9 mouse cellular contexts compared by ENCODE assay signal in the genomic region with DNA sequence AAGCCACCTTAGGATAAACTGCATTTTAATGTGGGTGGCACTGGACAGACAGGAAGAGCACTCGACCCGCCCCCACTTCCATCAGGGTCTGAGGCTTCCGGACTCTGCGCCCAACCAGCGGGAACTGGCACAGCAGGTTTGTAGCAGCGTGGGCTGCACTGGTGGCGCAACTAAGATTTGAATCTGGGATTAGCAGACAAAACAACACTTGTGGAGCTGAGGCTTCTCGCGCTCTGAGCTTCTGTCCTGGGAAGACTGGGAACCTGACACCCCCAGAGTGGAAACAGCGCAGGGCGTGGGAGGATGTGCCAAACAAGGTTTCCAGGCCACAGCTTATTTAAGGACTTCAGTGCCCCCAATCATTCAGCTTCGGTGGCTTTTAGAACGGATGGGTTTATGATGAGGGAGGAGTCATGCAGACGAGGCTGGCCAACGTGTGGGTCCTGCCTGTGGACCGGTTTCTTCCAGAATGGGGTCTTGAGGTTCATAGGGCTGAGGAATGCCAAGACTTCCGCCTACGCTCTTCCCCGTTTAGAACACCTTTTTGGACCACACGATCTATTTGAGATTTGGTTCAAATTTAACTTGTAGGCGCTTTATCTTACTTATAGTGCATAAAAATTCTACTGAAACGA. TPM values are rescaled to one million over a fixed set of nuclear protein-coding genes. Genes with fewer than 3 reads are reported as not detected.
DNase-seq lines count a peak whose midpoint lies in the region; ATAC-seq lines count a peak whose summit lies in the region.
"Had no signal": no experiment of that assay in that cellular context is flagged by ENCODE, and none has a peak within 500 bp of the region (broad histone marks: within the 10 kb centered on the region; RNA-seq: fewer than 3 reads in every experiment).

No protein-coding gene starts in this region.

- no peak overlapping the region; the same call in 1 of the 2 replicates for H3K9ac ChIP-seq in heart, embryonic 14.5 days (ENCODE audit: low read length)
- no peak overlapping the region for H3K9ac ChIP-seq in intestine, embryonic 16.5 days (ENCODE audit: low read depth, low read length)
- no peak overlapping the region for H3K9ac ChIP-seq in forebrain, embryonic 16.5 days (replicated peaks; ENCODE audit: low read depth, low read length)
- H3K9ac ChIP-seq in midbrain, embryonic 15.5 days, result no peak overlapping the region
- H3K9ac ChIP-seq: liver, embryonic 13.5 days had no signal

- 0 out of 2 replicates have a peak overlapping the region, but pooled peaks have one; percentile 9 for H3K4me2 ChIP-seq in heart, embryonic 14.5 days (ENCODE audit: low read length)
- H3K4me2 ChIP-seq in intestine, embryonic 16.5 days (ENCODE audit: low read depth, low read length), result 0 out of 2 replicates have a peak overlapping the region, but pooled peaks have one; percentile 21
- no peak overlapping the region for H3K4me2 ChIP-seq in forebrain, embryonic 16.5 days (ENCODE audit: low read length)
- H3K4me2 ChIP-seq in midbrain, embryonic 15.5 days, result no peak overlapping the region
- H3K4me2 ChIP-seq: liver, embryonic 13.5 days had no signal

- H3K9me3 ChIP-seq in heart, embryonic 14.5 days (ENCODE audit: control insufficient read depth, low read length), result no peaks in the 10 kb centered on the region
- H3K9me3 ChIP-seq in intestine, embryonic 16.5 days (ENCODE audit: control insufficient read depth, low read length), result no peaks in the 10 kb centered on the region
- H3K9me3 ChIP-seq in forebrain, embryonic 16.5 days (ENCODE audit: control insufficient read depth, low read length), result no peaks in the 10 kb centered on the region
- no peaks in the 10 kb centered on the region for H3K9me3 ChIP-seq in midbrain, embryonic 15.5 days
- H3K9me3 ChIP-seq: liver, embryonic 13.5 days had no signal

- ATAC-seq in heart, embryonic 14.5 days (ENCODE audit: insufficient number of reproducible peaks, insufficient read depth, low FRiP score, low read depth), result no peak
- peak; percentile 60; the same call in 1 of the 2 replicates for ATAC-seq in intestine, embryonic 16.5 days
- ATAC-seq in forebrain, embryonic 16.5 days, result no peak
- ATAC-seq in midbrain, embryonic 15.5 days (replicated peaks), result no peak

- DNase-seq in heart, adult 8-10 months (ENCODE audit: low spot score), result no peak
- peak; percentile 19 for DNase-seq in right cerebral cortex, postnatal 14 days
- DNase-seq in right cerebral cortex, postnatal 25 days, result no peak
- DNase-seq in skeletal muscle tissue, adult 2 months (ENCODE audit: low read depth, low spot score), result peak; percentile 14
- DNase-seq: liver, embryonic 13.5 days had no signal

- no peak overlapping the region for H3K4me3 ChIP-seq in heart, embryonic 14.5 days (ENCODE audit: control insufficient read depth in 1 of 2, insufficient read depth in 1 of 2, low read depth in 1 of 2, low read length in 2 of 2)
- no peak overlapping the region for H3K4me3 ChIP-seq in intestine, embryonic 16.5 days (ENCODE audit: low read length)
- no peak overlapping the region for H3K4me3 ChIP-seq in forebrain, embryonic 16.5 days (replicated peaks; ENCODE audit: low read length)
- no peak overlapping the region for H3K4me3 ChIP-seq in midbrain, embryonic 15.5 days
- H3K4me3 ChIP-seq: liver, embryonic 13.5 days had no signal

- peaks cover 0 to 2% of the 10 kb centered on the region in 2 experiments; a peak in 3 of 4 replicates for H3K4me1 ChIP-seq in heart, embryonic 14.5 days (ENCODE audit: control insufficient read depth in 2 of 2, insufficient read depth in 2 of 2, low read length in 2 of 2)
- H3K4me1 ChIP-seq in intestine, embryonic 16.5 days (ENCODE audit: control insufficient read depth, insufficient read depth, low read length), result no peaks in the 10 kb centered on the region
- H3K4me1 ChIP-seq in forebrain, embryonic 16.5 days (replicated peaks; ENCODE audit: control insufficient read depth, insufficient read depth, low read length), result no peaks in the 10 kb centered on the region
- no peaks in the 10 kb centered on the region for H3K4me1 ChIP-seq in midbrain, embryonic 15.5 days

- WGBS in heart, embryonic 14.5 days, result 58% methylated on average over 22 of the region's 22 CpGs
- 51% methylated on average over 22 of the region's 22 CpGs for WGBS in intestine, embryonic 16.5 days
- WGBS in forebrain, embryonic 16.5 days, result 74% methylated on average over 22 of the region's 22 CpGs
- 62% methylated on average over 22 of the region's 22 CpGs for WGBS in midbrain, embryonic 15.5 days

- no peaks in the 10 kb centered on the region for H3K27me3 ChIP-seq in heart, embryonic 14.5 days (ENCODE audit: control insufficient read depth, insufficient read depth, low read length)
- H3K27me3 ChIP-seq in intestine, embryonic 16.5 days (replicated peaks; ENCODE audit: control insufficient read depth, insufficient read depth, low read length), result no peaks in the 10 kb centered on the region
- H3K27me3 ChIP-seq in forebrain, embryonic 16.5 days (replicated peaks; ENCODE audit: control insufficient read depth, insufficient read depth, low read length), result no peaks in the 10 kb centered on the region
- H3K27me3 ChIP-seq in midbrain, embryonic 15.5 days (replicated peaks), result no peaks in the 10 kb centered on the region

- no peaks in the 10 kb centered on the region for H3K36me3 ChIP-seq in heart, embryonic 14.5 days (ENCODE audit: control insufficient read depth, insufficient read depth, low read length)
- H3K36me3 ChIP-seq in intestine, embryonic 16.5 days (ENCODE audit: control insufficient read depth, insufficient read depth, low read length), result no peaks in the 10 kb centered on the region
- no peaks in the 10 kb centered on the region for H3K36me3 ChIP-seq in forebrain, embryonic 16.5 days (ENCODE audit: control insufficient read depth, insufficient read depth)
- H3K36me3 ChIP-seq in midbrain, embryonic 15.5 days (replicated peaks), result no peaks in the 10 kb centered on the region
- H3K36me3 ChIP-seq: liver, embryonic 13.5 days had no signal

- no peak overlapping the region for H3K27ac ChIP-seq in heart, embryonic 14.5 days (replicated peaks in 1 of 2; ENCODE audit: control insufficient read depth in 1 of 2, insufficient read depth in 1 of 2, low read depth in 2 of 2, low read length in 2 of 2)
- no peak overlapping the region for H3K27ac ChIP-seq in intestine, embryonic 16.5 days (ENCODE audit: low read length)
- no peak overlapping the region for H3K27ac ChIP-seq in forebrain, embryonic 16.5 days (ENCODE audit: low read length)
- no peak overlapping the region for H3K27ac ChIP-seq in midbrain, embryonic 15.5 days
- H3K27ac ChIP-seq: liver, embryonic 13.5 days had no signal

RNA-seq across cellular contexts. Expression of gene Nudt4, which starts 41.1 kb away (rescaled TPM):
- 97.2 and 101 TPM in 2 replicates for polyA plus RNA-seq in heart, embryonic 14.5 days (2014; fragmentation: Nextera tagmentation; extraction: Ambion mirVana)
- 100 to 1,000 TPM; 276 to 382 (median 344) TPM for total RNA-seq in heart, adult 8-10 months (2022)
- 34.2 and 58.2 TPM in 2 replicates for polyA plus RNA-seq in intestine, embryonic 16.5 days (2015; fragmentation: Nextera tagmentation; extraction: Ambion mirVana)
- polyA plus RNA-seq in forebrain, embryonic 16.5 days (2015; fragmentation: Nextera tagmentation; extraction: Ambion mirVana), result 69.0 and 84.0 TPM in 2 replicates
- 59.6 and 61.7 TPM in 2 replicates for polyA plus RNA-seq in midbrain, embryonic 15.5 days (2015; fragmentation: Nextera tagmentation; extraction: Ambion mirVana)

Comparison
In these comparisons a context has a peak if more than half of its experiments do, and no peak if none do; other contexts are left out.
1. DNase-seq: peak in right cerebral cortex, postnatal 14 days (single experiment) and skeletal muscle tissue, adult 2 months (single experiment); none in heart, adult 8-10 months (single experiment) and right cerebral cortex, postnatal 25 days (single experiment).
2. H3K4me2 ChIP-seq: peak in heart, embryonic 14.5 days (single experiment) and intestine, embryonic 16.5 days (single experiment); none in forebrain, embryonic 16.5 days (single experiment) and midbrain, embryonic 15.5 days (single experiment).